Mouse (Mus musculus) bone marrow, adult 2 months (tissue): ENCODE data around the gene Itpa.

Experiments used
- CTCF ChIP-seq: fragments of 200-500 bp; IDR thresholded peaks from 2 replicates; pipeline ENCODE4 v1.5.1; 2011; ENCODE audit warnings: low read length, control low read depth; ENCODE audit not compliant: control insufficient read depth, insufficient read depth
- POLR2A ChIP-seq: fragments of 200-500 bp; IDR thresholded peaks from 2 replicates; pipeline ENCODE4 v1.6.1; 2011; ENCODE audit warnings: low read depth, mild to moderate bottlenecking, control low read depth, low read length, borderline replicate concordance; ENCODE audit not compliant: control insufficient read depth

GRCm38 (mm10) chr2:130697821-130698266, 30.4 kb downstream of the Itpa start:
- TF ChIP-seq POLR2A (no peak), CTCF (no peak)
